Mouse (Mus musculus): ENCODE measurements around the gene Bpifc. TPM values are rescaled to one million over a fixed set of nuclear protein-coding genes. Genes with fewer than 3 reads are reported as not detected.

Bpifc gene
- total RNA-seq, 2 experiments from 2014 or later = not detected

DNA sequence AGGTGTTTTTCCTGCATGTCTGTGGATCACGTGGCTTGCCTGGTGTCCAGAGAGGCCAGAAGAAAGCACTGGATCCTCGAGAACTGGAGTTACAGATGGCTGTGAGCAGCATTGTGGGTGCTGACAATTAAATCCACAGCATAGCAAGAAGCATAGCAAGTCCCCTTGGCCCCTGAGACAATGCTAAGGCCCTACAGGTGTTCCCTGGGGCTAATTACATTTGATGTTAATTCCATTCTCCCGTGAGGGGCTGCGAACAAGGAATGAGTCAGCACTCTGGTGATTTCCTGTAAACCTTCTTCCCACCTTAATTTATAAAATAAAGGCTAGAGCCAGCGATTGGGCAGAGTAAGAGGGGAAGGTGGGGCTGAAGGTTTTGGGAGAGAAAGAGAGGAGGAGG, 7.1 kb upstream of the Bpifc start:
- DNase-seq = no peak
- intact Hi-C loops (cut with DNase I; ENCODE audit: low total_unique reads) = no loop called here

DNA sequence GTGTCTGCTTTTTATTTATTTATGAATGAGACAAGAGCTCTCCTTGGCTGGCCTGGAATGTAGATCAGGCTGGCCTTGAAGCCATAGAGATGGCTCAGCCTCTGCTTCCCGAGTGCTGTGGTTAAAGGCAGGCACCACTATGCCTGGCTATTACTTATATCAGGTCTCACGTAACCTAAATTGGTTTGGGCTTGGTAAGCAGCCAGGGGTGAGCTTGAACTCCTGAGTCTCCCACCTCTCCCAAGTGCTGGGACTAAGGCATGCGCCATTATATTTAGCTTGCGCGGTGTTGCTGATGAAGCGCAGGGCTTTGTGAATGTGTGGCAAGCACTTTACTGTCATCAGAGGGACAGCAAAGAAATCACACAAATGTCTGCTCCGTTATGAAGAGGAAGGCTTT, 6.1 kb upstream of the Bpifc start:
- DNase-seq = no peak
- intact Hi-C loops (cut with DNase I; ENCODE audit: low total_unique reads) = no loop called here

DNA sequence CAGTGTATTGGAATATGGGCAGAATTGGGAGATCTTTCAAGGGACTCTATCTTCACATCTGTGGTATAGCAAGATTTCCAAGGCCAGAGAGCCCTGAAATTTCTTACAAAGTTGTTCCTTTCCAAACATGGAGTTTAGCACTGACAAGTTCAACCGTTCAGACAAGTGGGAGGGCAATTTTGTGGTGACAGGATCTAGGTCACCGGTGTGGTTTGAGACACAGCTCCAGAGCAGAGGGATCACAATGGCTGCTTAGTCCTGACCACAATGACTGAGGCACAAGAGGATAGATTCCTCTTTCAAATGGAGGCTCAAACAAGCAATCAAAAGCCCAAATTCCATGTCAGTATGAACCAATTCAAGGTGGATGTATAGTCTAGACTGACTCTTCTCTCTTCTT, 523 bp downstream of the Bpifc start:
- intact Hi-C loops (cut with DNase I; ENCODE audit: low total_unique reads) = no loop called here
- DNase-seq = no peak

DNA sequence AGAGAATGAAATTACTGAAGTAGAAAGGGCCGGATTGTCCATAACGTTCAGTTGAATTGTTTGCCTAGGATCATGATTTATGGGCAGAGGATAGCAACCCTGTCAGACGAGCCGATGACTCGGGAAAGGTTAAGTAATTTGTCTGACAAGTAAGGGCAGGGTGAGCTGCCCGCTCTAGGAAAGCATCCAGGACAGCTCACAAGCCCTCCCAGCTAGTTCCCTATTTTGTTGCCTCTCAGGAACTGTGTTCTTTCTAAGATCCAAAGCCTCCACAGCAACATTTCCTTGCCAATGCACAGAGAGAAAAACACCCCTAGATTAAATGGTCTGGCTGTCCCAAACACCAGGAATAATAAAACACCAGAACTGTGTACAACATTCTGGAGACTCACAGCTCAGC, 1.1 kb downstream of the Bpifc start:
- intact Hi-C loops (cut with DNase I; ENCODE audit: low total_unique reads) = no loop called here
- DNase-seq = no peak

DNA sequence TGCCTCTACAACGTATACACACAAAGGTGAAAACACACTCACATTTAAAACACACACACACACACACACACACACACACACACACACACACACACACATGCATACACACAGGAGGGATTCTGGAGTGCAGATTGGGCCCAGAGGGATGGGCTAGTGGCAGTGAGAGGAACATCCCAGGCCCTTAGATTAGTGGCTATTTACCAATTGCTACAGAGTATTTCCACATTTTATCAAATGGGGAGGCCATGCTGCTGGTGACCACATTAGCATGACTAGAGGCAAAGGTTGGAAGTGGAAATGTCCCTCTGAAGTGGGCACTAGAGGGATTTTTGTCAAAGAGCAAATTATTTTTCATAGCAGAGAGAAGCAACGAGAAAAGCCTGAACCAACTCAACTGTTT, 2.0 kb downstream of the Bpifc start:
- intact Hi-C loops (cut with DNase I; ENCODE audit: low total_unique reads) = no loop called here
- DNase-seq = no peak

DNA sequence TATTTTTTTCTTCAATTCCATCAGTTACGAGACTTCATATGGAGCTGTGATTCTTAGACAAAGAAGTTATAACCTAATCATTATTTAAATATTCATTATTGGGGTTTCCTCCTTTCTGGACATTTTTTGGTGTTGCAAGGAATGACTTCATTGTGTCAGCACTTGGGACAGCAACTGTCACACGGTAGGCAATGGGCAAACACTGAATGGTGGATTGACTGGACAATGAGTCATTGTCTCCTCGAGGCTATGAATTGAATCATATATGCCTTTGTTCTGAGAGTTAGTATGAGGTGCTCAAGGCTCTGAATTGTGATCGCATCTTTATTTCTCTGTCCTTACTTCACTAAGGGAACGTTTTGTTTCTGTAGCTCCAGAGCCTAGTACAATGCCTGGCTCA, 5.2 kb downstream of the Bpifc start:
- DNase-seq = no peak
- intact Hi-C loops (cut with DNase I; ENCODE audit: low total_unique reads) = no loop called here

DNA sequence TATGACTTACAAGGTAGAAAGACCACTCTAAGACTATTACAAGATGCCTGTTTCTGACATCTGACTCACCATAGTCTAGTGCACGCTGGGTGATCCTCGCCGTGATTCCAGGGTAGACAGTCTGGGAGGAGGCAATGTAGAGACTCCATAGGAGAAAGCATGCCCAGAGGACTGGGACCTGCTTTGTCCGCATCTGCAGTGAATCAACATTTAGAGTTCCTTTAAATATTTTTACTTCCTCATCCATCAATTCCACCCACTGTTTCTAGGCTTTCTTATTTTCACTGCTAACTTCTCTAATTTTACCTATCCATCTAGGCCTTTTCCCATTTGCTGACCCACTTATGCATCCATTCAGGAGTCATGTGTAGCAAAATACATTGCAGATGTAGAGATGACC, 11.2 kb downstream of the Bpifc start:
- DNase-seq = no peak

DNA sequence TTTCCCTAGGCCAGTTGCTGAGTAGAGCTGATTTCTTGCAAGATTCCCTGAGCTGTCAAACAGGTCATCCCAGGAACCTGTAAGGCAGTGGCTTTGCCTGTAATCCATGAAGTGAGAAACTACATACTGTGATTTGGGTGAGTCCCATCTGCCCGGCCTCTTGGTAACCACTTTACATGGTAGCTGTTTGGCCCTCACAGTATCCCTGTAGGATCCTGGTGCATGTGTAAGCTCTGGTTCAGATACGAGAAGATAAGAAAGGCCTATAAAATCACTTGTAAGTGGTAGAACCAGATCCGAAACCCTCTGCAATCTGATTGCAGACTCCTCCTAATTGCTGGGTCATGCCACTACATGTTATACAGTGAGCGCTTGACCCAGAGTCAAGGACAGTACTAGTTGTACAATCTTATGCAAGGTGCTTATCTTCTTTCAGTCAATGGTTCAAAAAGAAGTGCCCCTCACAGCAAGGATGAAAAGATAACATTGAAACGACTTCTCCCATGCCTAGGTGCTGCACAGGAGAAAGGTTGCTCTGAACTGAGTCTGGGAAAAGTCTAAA, 17.1 kb downstream of the Bpifc start:
- intact Hi-C loops (cut with DNase I; ENCODE audit: low total_unique reads) = no loop called here
- no peak for DNase-seq

More for the DNA sequence above, 11.2 kb downstream of the Bpifc start:
- intact Hi-C loops (cut with DNase I; ENCODE audit: low total_unique reads) = no loop called here

DNA sequence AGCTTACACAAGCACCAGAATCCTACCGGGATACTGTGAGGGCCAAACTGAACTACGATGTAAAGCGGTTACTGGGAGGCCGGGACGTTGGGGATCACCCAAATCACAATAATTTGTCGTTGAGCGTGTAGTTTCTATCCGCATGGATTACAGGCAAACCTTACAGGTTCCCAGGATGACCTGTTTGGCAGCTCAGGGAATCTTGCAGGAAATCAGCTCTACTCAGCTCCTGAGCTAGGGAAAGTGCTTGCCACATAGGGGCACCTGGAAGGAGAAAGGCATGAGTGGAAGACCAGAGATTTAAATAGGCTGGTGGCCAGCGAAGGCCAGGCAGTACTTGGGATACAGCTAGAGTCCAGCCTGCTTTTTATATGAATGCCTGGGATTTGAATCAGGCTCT, 17.9 kb downstream of the Bpifc start:
- no peak for DNase-seq
- intact Hi-C loops (cut with DNase I; ENCODE audit: low total_unique reads) = no loop called here

DNA sequence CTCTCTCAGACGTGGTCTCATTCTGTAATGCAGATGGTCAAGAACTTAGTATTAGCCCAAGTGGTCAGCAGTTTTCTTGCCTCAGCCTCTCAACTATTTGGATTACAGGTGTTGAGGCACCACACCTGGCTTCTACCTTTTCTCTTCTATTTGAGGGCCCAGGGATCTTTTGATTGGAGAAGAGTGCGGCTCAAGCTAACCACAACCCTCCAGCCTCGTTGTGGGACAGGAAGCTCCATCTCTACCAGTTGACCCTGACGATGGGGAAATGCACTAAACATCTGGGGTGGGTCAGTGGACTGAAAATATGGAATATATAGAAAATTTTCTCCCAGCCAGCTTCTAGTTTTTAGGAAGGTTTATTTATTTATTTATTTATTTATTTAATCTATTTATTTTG, 19.3 kb downstream of the Bpifc start:
- intact Hi-C loops (cut with DNase I; ENCODE audit: low total_unique reads) = no loop called here
- DNase-seq = no peak

DNA sequence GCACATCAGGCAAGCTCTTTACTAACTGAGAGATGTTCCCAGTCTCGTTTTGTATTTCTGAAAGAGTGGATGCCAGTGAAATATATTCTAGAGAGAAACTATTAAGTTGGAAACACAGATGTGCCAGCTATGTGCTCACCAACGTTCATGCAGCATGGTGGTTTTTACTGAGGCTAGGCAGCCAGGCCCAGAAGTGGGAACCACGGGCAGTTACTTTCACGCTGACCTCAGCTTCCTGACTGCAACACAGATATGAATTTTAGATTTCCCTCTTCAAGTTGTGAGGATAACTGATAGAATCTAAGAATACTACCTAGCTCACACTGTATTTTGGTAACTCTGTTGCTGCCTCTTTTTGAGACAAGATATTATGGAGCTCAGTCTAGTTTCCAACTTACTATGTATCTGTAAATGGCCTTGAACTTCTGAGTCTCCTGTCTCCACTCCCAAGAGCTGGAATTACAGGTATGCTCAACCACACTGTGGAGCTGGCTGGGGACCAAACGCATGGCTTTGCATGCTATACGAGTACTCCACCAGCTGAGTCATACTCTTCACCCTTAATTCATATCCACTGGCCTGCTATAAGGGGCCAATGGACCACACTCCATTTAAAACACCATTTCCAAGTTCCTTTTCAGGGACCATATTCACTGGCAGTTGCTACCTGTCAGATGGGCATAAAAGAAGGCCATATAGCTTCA, 22.1 kb downstream of the Bpifc start:
- intact Hi-C loops (cut with DNase I; ENCODE audit: low total_unique reads) = no loop called here
- no peak for DNase-seq

DNA sequence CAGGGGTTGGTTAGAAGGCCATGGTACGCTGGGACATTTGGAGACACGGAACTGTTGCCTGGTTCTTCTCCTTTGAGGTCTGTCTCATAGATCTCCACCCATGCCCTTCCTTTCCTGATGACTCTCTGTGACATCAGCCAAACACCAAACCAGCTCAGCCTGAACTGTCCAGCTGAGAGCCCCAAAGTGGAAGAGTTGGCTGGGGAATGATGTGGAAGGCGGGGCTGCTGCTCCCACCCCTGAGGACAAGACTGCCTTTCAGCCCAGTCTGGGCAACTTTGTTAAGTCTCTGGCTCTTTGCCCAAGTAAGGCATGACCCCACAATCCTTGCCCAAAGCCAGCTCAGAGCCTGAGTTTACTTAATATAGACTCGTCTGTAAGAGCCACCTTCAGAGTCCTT, 38.8 kb downstream of the Bpifc start:
- no peak for DNase-seq
- intact Hi-C loops (cut with DNase I; ENCODE audit: low total_unique reads) = loop anchor here (5.0 kb wide), 1 partner anchor 489 kb away; no protein-coding TSS in a partner anchor

DNA sequence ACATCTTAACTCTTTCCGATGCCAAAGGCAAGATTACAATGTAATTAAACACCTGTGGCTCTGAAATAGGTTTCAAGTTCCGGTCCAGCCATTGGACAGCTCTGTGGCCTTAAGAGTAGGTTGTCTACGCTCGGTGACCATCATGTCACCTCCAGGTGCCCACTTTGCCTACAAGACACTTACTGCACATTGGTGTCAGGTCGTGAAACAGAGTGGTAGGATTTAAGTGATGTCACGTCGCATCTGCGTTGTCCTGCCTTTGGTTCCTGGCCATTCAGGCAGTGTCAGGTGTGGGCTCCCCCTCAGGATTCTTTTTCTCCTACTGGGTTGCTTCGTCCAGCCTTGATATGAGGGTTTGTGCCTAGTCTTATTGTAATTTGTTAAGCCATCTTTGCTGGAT, 39.9 kb downstream of the Bpifc start:
- intact Hi-C loops (cut with DNase I; ENCODE audit: low total_unique reads) = loop anchor here (5.0 kb wide), 1 partner anchor 490 kb away; no protein-coding TSS in a partner anchor
- no peak for DNase-seq

DNA sequence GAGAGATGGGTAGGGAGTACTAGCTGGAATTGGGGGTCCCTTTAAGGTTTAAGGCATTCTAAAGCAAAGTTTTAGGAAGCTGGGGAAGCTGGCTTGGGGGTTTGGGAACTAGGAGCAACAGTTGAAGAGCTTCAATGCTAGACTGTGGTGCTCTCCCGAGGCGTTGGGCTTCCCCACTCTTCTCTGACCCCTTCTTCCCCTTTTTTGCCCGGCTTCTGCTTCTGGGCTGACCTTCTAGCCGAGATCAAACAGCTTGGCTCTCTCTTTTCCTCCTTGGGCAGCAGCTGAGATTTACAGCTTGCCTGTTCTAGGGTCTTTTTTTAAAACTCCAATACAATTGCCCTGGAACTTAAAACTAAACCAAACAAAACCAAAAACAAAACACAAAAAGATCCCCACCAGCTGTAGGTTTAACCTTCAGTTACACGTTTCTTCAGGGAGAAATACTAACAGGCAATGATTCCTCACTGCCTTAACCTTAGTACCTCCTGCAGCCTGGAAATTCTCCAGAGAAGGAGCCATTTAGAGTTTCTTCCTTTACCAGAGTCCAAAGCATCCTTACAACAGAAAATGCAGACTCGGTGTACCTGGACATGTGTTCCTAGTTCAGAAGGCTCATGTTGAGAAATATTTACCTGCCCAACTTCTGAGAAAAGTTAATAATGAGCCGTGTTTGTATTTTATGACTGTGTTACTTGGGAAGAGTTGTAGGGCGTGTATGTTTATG, 41.6 kb downstream of the Bpifc start:
- intact Hi-C loops (cut with DNase I; ENCODE audit: low total_unique reads) = loop anchor here (5.0 kb wide), 1 partner anchor 492 kb away; no protein-coding TSS in a partner anchor
- DNase-seq = no peak

DNA sequence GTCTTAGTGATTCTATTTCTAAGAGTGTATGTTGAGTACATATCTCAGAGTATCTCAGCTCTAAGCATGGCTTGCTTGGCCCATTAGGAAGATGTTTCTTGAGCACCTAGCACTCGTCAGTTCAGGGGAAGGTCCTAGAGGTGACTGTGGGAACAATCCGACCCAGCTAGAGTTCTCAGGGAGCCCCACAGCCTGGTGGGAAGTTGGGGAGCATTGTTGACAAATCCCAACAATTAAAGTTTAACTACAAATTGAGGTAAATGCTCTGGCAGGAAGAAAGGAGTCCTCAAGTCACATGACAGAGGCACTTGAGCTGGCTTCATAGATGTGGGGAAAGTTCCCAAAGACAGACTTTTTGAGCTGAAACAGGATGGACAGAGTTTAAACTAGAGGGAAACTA, 43.0 kb downstream of the Bpifc start:
- intact Hi-C loops (cut with DNase I; ENCODE audit: low total_unique reads) = no loop called here
- DNase-seq = no peak

DNA sequence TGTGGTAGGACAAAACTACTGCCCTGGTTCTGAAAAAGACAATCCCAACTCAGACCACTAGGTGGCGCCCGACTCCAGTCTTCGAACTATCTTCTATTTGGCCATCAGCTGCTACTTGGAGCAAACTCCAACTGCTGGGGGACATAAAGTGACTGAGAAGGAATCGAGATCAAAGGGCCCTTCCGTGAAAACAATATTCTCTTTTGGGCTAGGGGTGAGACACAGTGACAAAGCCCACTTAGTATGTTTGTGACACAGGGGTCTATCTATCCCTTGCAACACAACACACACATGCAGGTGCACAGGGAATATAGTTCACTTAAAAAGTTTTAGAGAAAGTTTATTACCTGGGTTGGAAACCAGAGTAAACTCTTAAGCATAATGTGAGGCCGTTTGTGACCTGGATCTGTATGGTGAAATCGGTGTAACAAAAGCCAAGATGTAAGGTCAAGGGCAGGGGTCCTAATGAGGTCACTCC, 43.5 kb downstream of the Bpifc start:
- peak; percentile 68 for DNase-seq
- intact Hi-C loops (cut with DNase I; ENCODE audit: low total_unique reads) = no loop called here

DNA sequence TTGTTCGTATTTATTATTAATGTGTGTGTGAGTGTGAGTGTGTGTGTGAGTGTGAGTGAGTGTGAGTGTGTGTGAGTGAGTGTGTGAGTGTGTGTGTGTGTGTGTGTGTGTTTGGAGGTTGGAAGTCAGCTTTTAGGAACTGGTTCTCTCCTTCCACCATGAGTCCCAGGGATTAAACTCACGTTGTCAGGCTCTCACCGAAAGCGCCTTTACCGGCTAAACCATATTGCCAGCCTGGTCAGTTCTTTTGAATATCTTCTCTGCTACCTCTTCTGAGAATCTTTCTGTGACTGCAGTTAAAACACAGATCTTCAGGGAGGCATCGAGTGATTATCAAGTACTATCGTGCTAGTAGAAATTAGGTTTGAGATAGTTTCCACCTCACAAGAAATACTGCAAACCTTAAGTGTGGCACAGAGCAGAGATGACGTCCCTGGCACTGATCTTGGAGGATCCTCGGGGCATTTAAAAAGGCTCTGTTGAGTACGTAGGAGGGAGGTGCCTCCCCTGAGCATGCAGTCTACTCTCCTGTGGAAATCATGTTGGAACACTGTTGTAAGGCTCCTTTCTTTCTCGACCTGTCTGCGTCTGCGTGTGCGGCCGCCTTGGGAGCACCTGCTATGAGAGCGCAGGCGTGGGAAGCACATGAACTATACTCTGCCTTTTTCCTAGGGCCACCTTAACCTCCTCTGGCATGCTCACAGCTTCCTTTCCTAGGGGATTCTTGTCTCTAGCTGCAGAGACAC, 44.1 kb downstream of the Bpifc start:
- intact Hi-C loops (cut with DNase I; ENCODE audit: low total_unique reads) = no loop called here
- DNase-seq = no peak

DNA sequence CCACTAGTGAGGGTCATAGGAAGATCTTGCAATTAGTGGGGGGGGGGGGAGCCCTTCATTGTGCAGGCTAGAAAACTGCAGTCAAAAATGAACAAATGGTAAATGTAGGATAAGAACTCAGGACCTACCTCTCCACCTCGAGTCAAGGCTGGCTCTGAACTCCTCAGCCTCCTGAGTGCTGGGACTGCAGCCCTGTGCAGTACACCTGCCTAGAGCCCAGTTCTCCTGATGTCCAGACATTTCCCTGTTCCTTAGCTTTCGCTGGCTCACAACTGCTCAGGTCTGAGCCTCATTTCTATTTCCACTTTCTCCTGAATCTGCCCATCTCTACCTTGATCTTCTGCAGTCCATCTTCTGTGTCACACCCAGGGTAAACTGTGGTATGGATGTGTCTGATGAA, 45.2 kb downstream of the Bpifc start:
- no peak for DNase-seq
- intact Hi-C loops (cut with DNase I; ENCODE audit: low total_unique reads) = no loop called here

DNA sequence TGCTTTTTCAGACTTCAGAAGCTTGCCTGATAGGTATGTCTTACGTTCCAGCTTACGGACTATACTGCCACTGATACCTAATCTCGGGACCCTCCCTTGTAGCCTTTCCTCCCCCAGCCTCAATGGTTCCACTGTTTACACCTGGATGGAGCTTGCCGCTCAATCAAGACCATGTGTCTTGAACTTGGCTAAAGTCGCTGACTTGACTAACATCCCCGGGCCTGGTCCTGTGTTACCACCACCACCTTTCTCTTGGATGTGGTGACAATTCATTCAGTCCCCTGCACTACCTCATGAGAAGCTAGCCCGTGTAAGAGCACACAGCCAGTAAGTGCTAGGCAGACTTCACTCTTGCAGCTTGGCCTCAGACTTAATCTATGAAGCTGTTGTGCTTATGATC, 47.4 kb downstream of the Bpifc start:
- DNase-seq = no peak
- intact Hi-C loops (cut with DNase I; ENCODE audit: low total_unique reads) = no loop called here

DNA sequence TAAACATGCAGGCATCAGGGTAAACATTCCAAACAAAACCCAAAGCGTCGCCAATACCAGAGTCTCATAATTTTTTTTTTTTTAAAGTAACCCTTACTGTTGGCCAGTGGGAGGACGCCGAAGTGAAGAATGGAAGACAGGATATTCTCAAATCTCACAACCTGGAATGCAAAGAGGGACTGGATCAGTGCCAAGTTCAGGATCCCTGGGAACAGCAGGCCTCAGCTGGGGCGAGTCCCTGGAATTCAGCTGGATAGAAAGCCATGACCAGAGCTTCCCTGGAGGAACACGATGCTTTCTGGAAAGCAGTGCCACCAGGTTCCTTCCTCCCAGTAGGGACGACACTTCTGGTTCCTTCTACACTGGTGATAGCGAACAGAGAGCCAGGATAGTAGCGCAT, 48.8 kb downstream of the Bpifc start:
- no peak for DNase-seq
- intact Hi-C loops (cut with DNase I; ENCODE audit: low total_unique reads) = no loop called here
